22 mouse cellular contexts compared by ENCODE assay signal in the genomic region with DNA sequence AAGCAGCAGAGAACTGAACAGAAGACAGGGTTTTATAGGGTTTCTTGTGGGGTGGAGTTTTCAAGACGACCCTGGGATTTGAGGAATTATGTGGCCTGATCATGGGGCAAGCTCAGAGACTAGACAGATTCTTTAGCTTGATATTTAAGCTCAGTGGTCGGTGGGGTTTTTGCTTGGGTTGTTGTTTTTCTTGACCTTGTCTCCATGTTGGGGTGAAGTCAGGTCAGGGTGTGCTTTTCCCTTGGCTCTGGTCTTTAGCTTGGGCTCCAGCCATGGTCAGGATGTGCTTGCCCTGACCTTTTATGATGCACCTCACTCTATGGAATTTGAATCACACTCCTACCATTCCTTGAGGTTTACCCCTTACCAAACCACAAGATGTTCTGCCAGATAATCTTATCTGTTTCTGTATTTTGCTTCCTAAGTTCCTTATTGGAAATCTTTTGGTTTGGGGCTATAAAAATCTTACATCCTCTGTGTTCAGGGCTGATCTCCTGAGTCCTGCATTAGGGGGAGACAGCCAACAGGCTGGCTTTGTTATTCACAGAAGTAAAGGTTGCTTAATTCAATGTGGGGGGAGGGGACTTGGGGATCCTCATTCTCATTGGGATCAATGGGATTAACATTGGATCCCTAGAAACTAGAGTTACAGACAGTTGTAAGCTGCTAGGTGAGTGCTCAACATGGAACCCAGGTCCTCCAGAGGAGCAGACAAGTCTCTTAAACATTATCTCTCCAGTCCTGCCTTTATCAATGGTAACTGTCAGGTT. TPM values are rescaled to one million over a fixed set of nuclear protein-coding genes. Genes with fewer than 3 reads are reported as not detected.
A peak's percentile ranks its signal among the peaks of the same experiment; 100 is the strongest.
DNase-seq lines count a peak whose midpoint lies in the region; ATAC-seq and TF ChIP-seq lines count a peak whose summit lies in the region.
"Had no signal": no experiment of that assay in that cellular context is flagged by ENCODE, and none has a peak within 500 bp of the region (broad histone marks: within the 10 kb centered on the region; RNA-seq: fewer than 3 reads in every experiment).

No protein-coding gene starts in this region.

- ATAC-seq in liver, embryonic 12.5 days: no peak
- no peak for ATAC-seq in liver, postnatal 0 days
- ATAC-seq in hindbrain, embryonic 13.5 days (ENCODE audit: low FRiP score): no peak
- ATAC-seq: activated CD4-positive, CD25-positive, alpha-beta regulatory T cell, adult 4 months; CD4-positive, CD25-positive, alpha-beta regulatory T cell, adult 4 months; forebrain, embryonic 16.5 days; intestine, embryonic 16.5 days had no signal

- no peaks in the 10 kb centered on the region for H3K36me3 ChIP-seq in liver, embryonic 12.5 days
- no peaks in the 10 kb centered on the region for H3K36me3 ChIP-seq in liver, postnatal 0 days (replicated peaks; ENCODE audit: insufficient read depth, low read length)
- no peaks in the 10 kb centered on the region for H3K36me3 ChIP-seq in ES-Bruce4 (ENCODE audit: control insufficient read depth, insufficient read depth, low read length, poor library complexity, severe bottlenecking)
- no peaks in the 10 kb centered on the region for H3K36me3 ChIP-seq in hindbrain, embryonic 13.5 days
- H3K36me3 ChIP-seq: embryonic facial prominence, embryonic 13.5 days; forebrain, embryonic 12.5 days; heart, embryonic 13.5 days had no signal

- no peak for DNase-seq in liver, postnatal 0 days
- DNase-seq in 3T3-L1 (ENCODE audit: low read depth, low spot score): peak; percentile 72
- peak; percentile 96 for DNase-seq in R1 (ENCODE audit: low read depth, low spot score)
- DNase-seq in gastrocnemius, adult 8-10 months (ENCODE audit: low spot score in 2 of 2): no peak
- DNase-seq: adrenal gland, adult 2 months; adrenal gland, postnatal 25 days; B cell, adult 2 months; cerebellum, adult 18-20 months; cerebellum, adult 9-11 months; cerebellum, postnatal 36 days; gastrocnemius, postnatal 14 days had no signal

- peaks cover 29% of the 10 kb centered on the region for H3K4me1 ChIP-seq in liver, embryonic 12.5 days
- no peaks in the 10 kb centered on the region for H3K4me1 ChIP-seq in liver, postnatal 0 days (ENCODE audit: insufficient read depth)
- peaks cover 3% of the 10 kb centered on the region for H3K4me1 ChIP-seq in ES-Bruce4 (ENCODE audit: control insufficient read depth, insufficient read depth, low read length)
- no peaks in the 10 kb centered on the region for H3K4me1 ChIP-seq in hindbrain, embryonic 13.5 days (replicated peaks)
- H3K4me1 ChIP-seq: embryonic facial prominence, embryonic 13.5 days; forebrain, embryonic 12.5 days had no signal

- no peak overlapping the region for H3K4me2 ChIP-seq in liver, embryonic 12.5 days
- no peak overlapping the region for H3K4me2 ChIP-seq in liver, postnatal 0 days (ENCODE audit: low read depth, low read length)
- no peak overlapping the region for H3K4me2 ChIP-seq in hindbrain, embryonic 13.5 days
- H3K4me2 ChIP-seq: embryonic facial prominence, embryonic 13.5 days; forebrain, embryonic 12.5 days; heart, embryonic 13.5 days; hindbrain, embryonic 14.5 days had no signal

- no peaks in the 10 kb centered on the region for H3K9me3 ChIP-seq in liver, embryonic 12.5 days (replicated peaks)
- H3K9me3 ChIP-seq in liver, postnatal 0 days (ENCODE audit: low read length): no peaks in the 10 kb centered on the region
- peaks cover 34% of the 10 kb centered on the region for H3K9me3 ChIP-seq in ES-Bruce4 (replicated peaks; ENCODE audit: control insufficient read depth, insufficient read depth, low read length, poor library complexity, severe bottlenecking)
- no peaks in the 10 kb centered on the region for H3K9me3 ChIP-seq in hindbrain, embryonic 13.5 days
- H3K9me3 ChIP-seq: embryonic facial prominence, embryonic 13.5 days; forebrain, embryonic 12.5 days; heart, embryonic 13.5 days had no signal

- WGBS in liver, embryonic 12.5 days (ENCODE audit: insufficient replicate concordance): 70% methylated on average over 2 of the region's 2 CpGs
- 76% methylated on average over 2 of the region's 2 CpGs for WGBS in liver, postnatal 0 days (ENCODE audit: insufficient replicate concordance)
- 85% methylated on average over 2 of the region's 2 CpGs for WGBS in hindbrain, embryonic 13.5 days

- no peaks in the 10 kb centered on the region for H3K27me3 ChIP-seq in liver, embryonic 12.5 days (replicated peaks)
- H3K27me3 ChIP-seq in liver, postnatal 0 days (ENCODE audit: insufficient read depth, low read length): no peaks in the 10 kb centered on the region
- no peaks in the 10 kb centered on the region for H3K27me3 ChIP-seq in ES-Bruce4 (ENCODE audit: control insufficient read depth, insufficient read depth, low read length, poor library complexity, severe bottlenecking)
- H3K27me3 ChIP-seq in hindbrain, embryonic 13.5 days: no peaks in the 10 kb centered on the region
- H3K27me3 ChIP-seq: embryonic facial prominence, embryonic 13.5 days; forebrain, embryonic 12.5 days; heart, embryonic 13.5 days had no signal

- H3K4me3 ChIP-seq in liver, embryonic 12.5 days: no peak overlapping the region
- H3K4me3 ChIP-seq in liver, postnatal 0 days (ENCODE audit: low read depth, low read length): no peak overlapping the region
- H3K4me3 ChIP-seq in ES-Bruce4 (ENCODE audit: low read depth, low read length): no peak overlapping the region
- H3K4me3 ChIP-seq in hindbrain, embryonic 13.5 days: no peak overlapping the region
- H3K4me3 ChIP-seq: embryonic facial prominence, embryonic 13.5 days; forebrain, embryonic 12.5 days; heart, embryonic 13.5 days had no signal

- peak overlapping the region; percentile 51; the same call in 1 of the 2 replicates for H3K27ac ChIP-seq in liver, embryonic 12.5 days
- no peak overlapping the region for H3K27ac ChIP-seq in liver, postnatal 0 days (ENCODE audit: low read depth)
- H3K27ac ChIP-seq in ES-Bruce4 (ENCODE audit: insufficient read depth, low read length): peak overlapping the region; percentile 83
- no peak overlapping the region for H3K27ac ChIP-seq in hindbrain, embryonic 13.5 days
- H3K27ac ChIP-seq: embryonic facial prominence, embryonic 13.5 days; forebrain, embryonic 12.5 days; heart, embryonic 13.5 days; hindbrain, embryonic 14.5 days had no signal

- no peak overlapping the region for H3K9ac ChIP-seq in liver, embryonic 12.5 days
- H3K9ac ChIP-seq in liver, postnatal 0 days (replicated peaks): no peak overlapping the region
- H3K9ac ChIP-seq in ES-Bruce4 (ENCODE audit: low read depth, poor library complexity, severe bottlenecking): no peak overlapping the region
- no peak overlapping the region for H3K9ac ChIP-seq in hindbrain, embryonic 13.5 days
- H3K9ac ChIP-seq: embryonic facial prominence, embryonic 13.5 days; forebrain, embryonic 12.5 days; heart, embryonic 13.5 days; hindbrain, embryonic 14.5 days had no signal

- no peak for TF ChIP-seq POLR2A in ES-Bruce4 (IDR thresholded peaks at IDR 0.05; ENCODE audit: insufficient read depth, low read length)

- no peak for TF ChIP-seq EP300 in liver, postnatal 0 days (IDR thresholded peaks at IDR 0.05; ENCODE audit: low read depth)
- TF ChIP-seq EP300 in ES-Bruce4 (IDR thresholded peaks at IDR 0.05; ENCODE audit: insufficient read depth, low read depth, low read length): 0 out of 2 replicates have a peak, but pooled peaks have one; percentile 11

- TF ChIP-seq CTCF in liver, postnatal 0 days (IDR thresholded peaks at IDR 0.05; ENCODE audit: low read depth): no peak
- no peak for TF ChIP-seq CTCF in ES-Bruce4 (IDR thresholded peaks at IDR 0.05; ENCODE audit: low read depth, low read length)

RNA-seq across cellular contexts. Expression of a gene that starts 6.5 kb away (rescaled TPM):
- 8.8 and 9.3 TPM in 2 replicates for polyA plus RNA-seq in liver, embryonic 12.5 days (2016; fragmentation: Nextera tagmentation; extraction: Ambion mirVana)
- polyA plus RNA-seq in liver, postnatal 0 days (2015; fragmentation: Nextera tagmentation; extraction: Ambion mirVana): 2.7 TPM in 2 replicates
- 140 and 156 TPM in 2 replicates for polyA plus RNA-seq in ES-Bruce4 (2011; ENCODE audit: insufficient read depth, insufficient read length, low read depth, missing spikeins)
- 21.6 and 22.5 TPM in 2 replicates for polyA plus RNA-seq in hindbrain, embryonic 13.5 days (2015; fragmentation: Nextera tagmentation; extraction: Ambion mirVana)
- total RNA-seq in gastrocnemius, adult 8-10 months (2022): 10 to 100 TPM; 41.0 to 47.8 (median 44.8) TPM

Comparison
In these comparisons a context has a peak if more than half of its experiments do, and no peak if none do; other contexts are left out.
1. H3K27ac ChIP-seq: peak in liver, embryonic 12.5 days (single experiment) and ES-Bruce4 (single experiment); none in liver, postnatal 0 days (single experiment) and hindbrain, embryonic 13.5 days (single experiment).
2. DNase-seq: peak in 3T3-L1 (single experiment) and R1 (single experiment); none in liver, postnatal 0 days (single experiment) and gastrocnemius, adult 8-10 months (0 of 2).